Mouse (Mus musculus): ENCODE results near the gene Echdc3. TPM values are rescaled to one million over a fixed set of nuclear protein-coding genes. Genes with fewer than 3 reads are reported as not detected.

Gene Echdc3
- polyA plus RNA-seq (2014; fragmentation: Illumina TruSeq; extraction: RNeasy Lipid Tissue Mini Kit (QIAGEN cat#74804); ENCODE audit: low read depth, low replicate concordance): 25.7 TPM

GRCm38 (mm10) chr2:6212724-6213511 is at the start of gene Echdc3:
Gene Echdc3, minus strand, starts transcription at chr2:6213033.

Other genes starting within 250 kb of the Echdc3 start
- 1.8 TPM for gene Proser2, start 82.8 kb downstream of the Echdc3 start, polyA plus RNA-seq (2014; fragmentation: Illumina TruSeq; extraction: RNeasy Lipid Tissue Mini Kit (QIAGEN cat#74804); ENCODE audit: low read depth, low replicate concordance)
- gene Usp6nl, start 109.6 kb upstream of the Echdc3 start, polyA plus RNA-seq (2014; fragmentation: Illumina TruSeq; extraction: RNeasy Lipid Tissue Mini Kit (QIAGEN cat#74804); ENCODE audit: low read depth, low replicate concordance): 10.7 TPM

Measured in adipose tissue, adult 10 weeks (tissue).